Mouse (Mus musculus) thymus, postnatal 0 days (tissue): ENCODE measurements around the gene Olfr1381. TPM values are rescaled to one million over a fixed set of nuclear protein-coding genes. Genes with fewer than 3 reads are reported as not detected.
A peak's percentile ranks its signal among the peaks of the same experiment; 100 is the strongest.
"Not testable (repeated sequence)": the region's sequence is repeated elsewhere in the genome, so short reads cannot be mapped to it uniquely, and the experiment has no call there.

Source experiments
- DNase-seq: peaks from one replicate; pipeline ENCODE4 v3.0.0-alpha.2; 2015; ENCODE audit warnings: low spot score
- polyA plus RNA-seq: library from polyadenylated mRNA; unstranded; fragments of >200 nt; fragmentation: Nextera tagmentation; extraction: Ambion mirVana; gene quantifications from 2 replicates; pipeline ENCODE4 v1.2.1, GENCODE M21; 2015

Olfr1381 gene
- not detected in 2 replicates for polyA plus RNA-seq

DNA sequence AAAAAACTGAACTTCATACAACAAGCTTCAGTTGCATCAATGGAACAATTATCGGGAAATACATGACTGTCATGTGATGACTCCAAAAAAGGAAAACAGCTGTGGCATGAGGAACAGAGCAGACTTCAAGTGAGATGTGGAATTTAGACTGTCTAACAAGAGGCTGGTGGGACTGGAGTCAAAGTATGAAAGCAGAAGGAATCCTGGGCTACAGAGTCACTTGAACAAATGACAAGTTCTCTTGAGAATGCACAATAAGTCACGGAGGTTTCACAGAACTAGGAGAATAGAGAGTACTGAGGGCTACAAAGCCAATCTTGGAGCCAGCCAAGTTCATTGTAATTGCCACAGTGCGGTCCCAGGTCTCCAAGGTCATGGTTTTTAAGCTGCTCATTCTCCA is at the start of gene Olfr1381:
Olfr1381 (plus strand) TSS at position 301 of the 400 bp plus-strand sequence.
- DNase-seq, result not testable (repeated sequence)

DNA sequence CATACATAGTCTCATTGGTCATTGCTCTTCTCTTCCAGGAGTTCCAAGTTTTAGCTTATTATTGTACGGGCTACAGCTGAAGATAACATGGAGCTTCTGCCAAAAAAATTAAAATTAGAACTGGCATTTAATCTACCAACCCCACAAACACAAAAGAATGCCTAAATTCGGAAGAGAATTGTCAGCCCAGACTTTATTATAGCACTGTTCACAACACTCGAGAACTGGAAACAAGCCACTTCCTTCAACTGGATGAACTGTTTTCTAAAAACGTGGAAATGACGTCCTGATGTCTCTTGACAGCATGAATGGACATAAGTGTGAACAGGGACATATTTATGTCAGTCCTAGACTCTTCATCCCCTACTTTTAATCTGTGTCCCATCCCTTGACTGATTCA is 25.2 kb upstream of the Olfr1381 start:
- no peak for DNase-seq

DNA sequence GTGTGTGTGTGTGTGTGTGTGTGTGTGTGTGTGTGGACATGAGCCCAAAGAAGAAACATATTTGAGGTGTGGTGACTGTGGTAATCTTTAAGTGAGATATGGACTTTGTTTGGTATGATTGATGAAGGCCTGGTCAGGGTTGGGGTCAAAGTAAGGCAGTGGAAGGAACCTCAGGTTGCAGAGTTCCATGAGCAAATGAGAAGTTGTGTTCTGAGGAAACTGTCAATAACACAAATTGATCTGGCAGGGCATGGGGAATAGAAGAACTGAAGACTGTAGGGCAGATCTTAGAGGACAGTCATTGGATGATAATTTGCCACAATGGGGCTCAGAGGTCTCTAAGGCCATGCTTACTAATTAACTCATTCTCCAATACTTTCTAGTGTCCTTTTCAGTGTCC is 23.9 kb upstream of the Olfr1381 start, which contains the start of gene Olfr1383:
Olfr1383 (plus strand) TSS at position 301 of the 400 bp plus-strand sequence.
- DNase-seq, result no peak

DNA sequence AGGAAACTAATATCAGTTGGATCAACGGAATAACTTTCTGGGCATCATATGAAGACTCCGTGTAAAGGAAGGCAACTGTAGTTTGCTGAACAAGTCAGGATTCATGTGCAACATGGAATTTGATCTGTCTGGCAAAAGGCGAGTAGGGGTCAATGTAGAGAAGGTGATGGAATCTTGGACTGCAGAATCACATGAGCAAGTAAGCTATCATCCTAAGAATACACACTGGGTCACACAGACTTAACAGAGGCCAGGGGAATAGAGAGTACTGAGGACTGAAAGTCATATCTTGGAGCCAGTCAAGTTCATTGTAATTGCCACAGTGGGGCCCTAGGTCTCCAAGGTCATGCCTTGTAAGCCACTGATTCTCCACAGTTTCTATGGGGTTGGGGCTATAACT is 15.3 kb upstream of the Olfr1381 start, which contains the start of gene Olfr1382:
Olfr1382 (plus strand) TSS at position 301 of the 400 bp plus-strand sequence.
- DNase-seq, result no peak

DNA sequence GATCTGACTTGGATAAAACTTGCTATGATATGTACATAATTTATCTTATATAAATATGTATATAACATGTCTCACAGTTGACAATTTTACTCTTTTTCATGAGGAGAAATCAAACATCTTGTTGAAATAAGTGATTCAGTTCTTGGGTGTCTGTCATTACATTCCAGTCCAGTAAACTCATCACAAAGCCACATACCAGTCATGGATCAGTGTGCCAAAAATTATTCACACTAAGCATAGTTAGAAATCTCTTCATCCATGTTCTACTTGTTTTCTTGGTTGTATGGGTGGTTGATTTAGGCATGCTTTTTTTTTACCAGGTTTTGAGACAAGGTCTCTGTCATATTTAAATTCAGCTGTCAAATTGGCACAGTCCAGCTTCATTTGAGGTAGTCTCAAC is 10.5 kb upstream of the Olfr1381 start:
- no peak for DNase-seq

DNA sequence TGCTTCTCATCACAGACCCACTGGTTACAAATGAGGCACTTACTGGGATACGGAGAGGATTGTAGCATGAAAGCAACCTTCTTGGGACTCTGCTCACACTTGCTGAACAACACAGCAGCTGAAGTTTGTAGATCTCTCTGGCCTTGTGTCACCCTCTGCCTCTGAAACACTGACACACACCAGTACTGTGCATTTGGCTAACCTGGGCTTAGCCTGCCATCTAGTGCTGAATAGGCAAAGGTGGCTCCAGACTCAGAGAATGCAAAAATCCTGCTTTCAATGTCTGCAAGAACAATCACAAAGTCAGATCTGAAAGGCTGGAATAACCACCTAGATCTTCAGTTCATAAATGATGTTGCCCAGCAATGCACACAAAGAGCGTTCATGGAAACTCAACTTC is 6.6 kb upstream of the Olfr1381 start:
- DNase-seq, result not testable (repeated sequence)

DNA sequence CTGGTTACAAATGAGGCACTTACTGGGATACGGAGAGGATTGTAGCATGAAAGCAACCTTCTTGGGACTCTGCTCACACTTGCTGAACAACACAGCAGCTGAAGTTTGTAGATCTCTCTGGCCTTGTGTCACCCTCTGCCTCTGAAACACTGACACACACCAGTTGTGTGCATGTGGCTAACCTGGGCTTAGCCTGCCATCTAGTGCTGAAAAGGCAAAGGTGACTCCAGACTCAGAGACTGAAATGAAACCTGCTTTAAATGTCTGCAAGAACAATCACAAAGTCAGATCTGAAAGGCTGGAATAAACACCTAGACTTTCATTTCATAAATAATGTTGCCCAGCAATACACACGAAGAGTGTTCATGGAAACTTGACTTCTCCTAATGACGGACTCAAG is 10.8 kb downstream of the Olfr1381 start:
- not testable (repeated sequence) for DNase-seq

DNA sequence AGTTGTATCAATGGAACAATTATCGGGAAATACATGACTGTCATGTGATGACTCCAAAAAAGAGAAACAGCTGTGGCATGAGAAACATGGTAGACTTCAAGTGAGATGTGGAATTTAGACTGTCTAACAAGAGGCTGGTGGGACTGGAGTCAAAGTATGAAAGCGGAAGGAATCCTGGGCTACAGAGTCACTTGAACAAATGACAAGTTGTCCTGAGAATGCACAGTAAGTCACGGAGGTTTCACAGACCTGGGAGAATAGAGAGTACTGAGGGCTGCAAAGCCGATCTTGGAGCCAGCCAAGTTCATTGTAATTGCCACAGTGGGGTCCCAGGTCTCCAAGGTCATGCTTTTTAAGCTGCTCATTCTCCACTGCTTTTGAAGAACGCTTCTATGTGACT is 13.3 kb downstream of the Olfr1381 start, which contains the start of gene Olfr1380:
Olfr1380 (plus strand) TSS at position 301 of the 400 bp plus-strand sequence.
- DNase-seq, result not testable (repeated sequence)

DNA sequence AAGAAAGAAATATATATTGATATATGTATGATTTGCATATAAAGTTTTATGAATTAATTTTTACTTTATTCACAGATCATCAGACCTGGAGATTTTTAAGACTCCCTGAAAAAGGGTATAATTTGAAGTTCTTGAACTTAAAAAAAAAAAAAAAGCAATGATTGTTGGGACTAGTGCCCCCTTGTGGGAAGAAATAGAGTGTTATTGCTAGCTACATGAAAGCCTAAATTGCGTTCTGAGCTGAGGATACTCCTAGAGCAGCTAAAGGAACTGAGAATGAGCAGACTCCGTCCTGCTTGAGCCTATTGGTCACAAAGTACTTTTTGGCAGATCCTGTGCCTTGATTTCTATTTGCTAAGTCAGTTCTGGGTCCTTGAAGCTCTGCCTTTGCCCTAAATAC is 31.8 kb downstream of the Olfr1381 start:
- peak; percentile 8 for DNase-seq

DNA sequence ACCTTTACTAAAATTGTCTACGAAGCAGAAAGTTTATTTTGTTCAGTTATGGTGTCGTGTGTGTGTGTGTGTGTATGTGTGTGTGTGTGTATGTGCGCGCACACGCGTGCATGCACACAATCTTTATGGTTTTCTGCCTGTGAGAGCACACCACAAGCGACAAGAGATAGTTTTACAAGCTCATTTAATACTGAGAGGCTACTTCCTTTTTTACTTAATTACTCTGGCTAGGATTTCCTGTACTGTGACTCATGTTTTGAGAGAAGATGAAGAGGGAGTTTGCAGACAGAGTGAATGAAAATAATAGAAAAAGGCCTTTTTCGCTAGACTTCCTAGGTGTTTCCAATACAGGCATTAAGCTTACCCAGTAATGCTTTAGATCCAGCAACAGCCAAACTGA is 37.2 kb downstream of the Olfr1381 start:
- DNase-seq, result not testable (repeated sequence)

DNA sequence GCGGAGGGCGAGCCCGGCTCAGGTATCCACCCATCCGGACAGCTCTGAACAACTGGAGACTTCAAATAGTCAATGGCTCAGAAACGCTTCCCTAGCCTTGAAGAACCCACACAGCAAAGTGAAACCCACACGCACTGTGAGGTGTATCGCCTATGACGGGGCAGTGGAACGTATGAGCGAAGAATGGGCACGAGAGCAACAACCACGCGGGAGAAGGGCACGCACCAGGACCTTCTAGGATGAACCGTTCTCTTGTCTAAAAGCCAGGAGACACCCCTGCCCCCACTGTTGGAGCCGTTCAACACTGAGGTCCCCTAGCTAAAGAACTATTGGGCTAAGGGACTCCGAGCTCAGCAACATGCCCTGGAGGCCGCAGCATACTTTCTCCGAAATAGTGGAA is 47.0 kb downstream of the Olfr1381 start:
- no peak for DNase-seq

DNA sequence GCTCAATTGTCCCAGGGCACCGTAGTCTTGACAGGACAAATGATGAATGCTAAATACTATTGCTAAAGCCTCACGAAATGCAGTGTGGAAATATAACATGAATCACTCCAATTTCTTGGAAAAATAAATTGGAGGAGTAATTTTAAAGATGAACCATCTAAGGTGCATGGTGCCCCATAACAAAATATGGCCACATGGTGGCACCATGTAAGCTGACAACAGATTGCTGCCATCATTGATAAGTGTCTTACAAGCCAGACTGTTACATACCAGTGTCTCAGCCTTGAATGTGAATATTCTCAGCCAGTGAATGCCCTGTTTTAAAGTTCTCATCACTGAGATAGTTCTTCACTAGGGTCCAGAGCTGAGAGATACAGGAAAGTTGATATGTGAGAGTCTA is 53.9 kb downstream of the Olfr1381 start:
- not testable (repeated sequence) for DNase-seq

Other genes with a start within 250 kb of the Olfr1381 start
- not detected in 2 replicates for gene Olfr10, start 238.7 kb upstream of the Olfr1381 start, polyA plus RNA-seq
- gene Olfr1391, start 220.7 kb upstream of the Olfr1381 start, polyA plus RNA-seq, result not detected in 2 replicates
- gene Olfr1390, start 208.3 kb upstream of the Olfr1381 start, polyA plus RNA-seq, result not detected in 2 replicates
- not detected in 2 replicates for gene Olfr1389, start 120.4 kb upstream of the Olfr1381 start, polyA plus RNA-seq
- 0.04 and 0.05 TPM in 2 replicates for gene Olfr1388, start 106.8 kb upstream of the Olfr1381 start, polyA plus RNA-seq
- gene Olfr1387, start 88.1 kb upstream of the Olfr1381 start, polyA plus RNA-seq, result not detected in 2 replicates
- not detected in 2 replicates for gene Olfr1386, start 78.4 kb upstream of the Olfr1381 start, polyA plus RNA-seq
- not detected in 2 replicates for gene Olfr1385, start 54.4 kb upstream of the Olfr1381 start, polyA plus RNA-seq
- not detected in 2 replicates for gene Olfr1384, start 36.7 kb upstream of the Olfr1381 start, polyA plus RNA-seq
- not detected in 2 replicates for gene Olfr1383, start 23.8 kb upstream of the Olfr1381 start, polyA plus RNA-seq
- not detected in 2 replicates for gene Olfr1382, start 15.2 kb upstream of the Olfr1381 start, polyA plus RNA-seq
- not detected in 2 replicates for gene Olfr1380, start 13.4 kb downstream of the Olfr1381 start, polyA plus RNA-seq
- 0.31 and 0.35 TPM in 2 replicates for gene Flt4, start 65.8 kb downstream of the Olfr1381 start, polyA plus RNA-seq
- 2.5 and 5.7 TPM in 2 replicates for gene Scgb3a1, start 120.2 kb downstream of the Olfr1381 start, polyA plus RNA-seq
- 84.6 and 112 TPM in 2 replicates for gene Cnot6, start 169.3 kb downstream of the Olfr1381 start, polyA plus RNA-seq